In genomic region chr6:119198534-119199273, GRCm38 (mm10) we compare ENCODE assay signal across 9 mouse cellular contexts. TPM values are rescaled to one million over a fixed set of nuclear protein-coding genes. Genes with fewer than 3 reads are reported as not detected.
DNase-seq lines count a peak whose midpoint lies in the region; ATAC-seq and TF ChIP-seq lines count a peak whose summit lies in the region.
"Had no signal": no experiment of that assay in that cellular context is flagged by ENCODE, and none has a peak within 500 bp of the region (broad histone marks: within the 10 kb centered on the region; RNA-seq: fewer than 3 reads in every experiment).

No protein-coding gene starts in this region.

- 28% methylated on average over 15 of the region's 15 CpGs for WGBS in hindbrain, postnatal 0 days

- no peak for TF ChIP-seq CTCF in layer of hippocampus, adult 2 months (conservative IDR thresholded peaks at IDR 0.05)
- no peak for TF ChIP-seq CTCF in hindbrain, postnatal 0 days (IDR thresholded peaks at IDR 0.05; ENCODE audit: low read depth)

- no peaks in the 10 kb centered on the region for H3K4me1 ChIP-seq in hindbrain, postnatal 0 days (ENCODE audit: insufficient read depth, low read length)

- no peaks in the 10 kb centered on the region for H3K27me3 ChIP-seq in hindbrain, postnatal 0 days (ENCODE audit: insufficient read depth, low read length)
- H3K27me3 ChIP-seq: Patski had no signal

- ATAC-seq in CD4-positive, CD25-positive, alpha-beta regulatory T cell, adult 4 months: peak; percentile 66
- 0 out of 2 replicates have a peak, but pooled peaks have one; percentile 47 for ATAC-seq in hindbrain, postnatal 0 days
- no peak for ATAC-seq in monocyte, adult 5-6 weeks (replicated peaks; ENCODE audit: insufficient number of reproducible peaks, low FRiP score, low TSS enrichment, poor library complexity, severe bottlenecking)
- ATAC-seq in erythroblast, adult 5-6 weeks (replicated peaks; ENCODE audit: low FRiP score, poor library complexity, severe bottlenecking): no peak
- ATAC-seq: Patski had no signal

- H3K36me3 ChIP-seq in hindbrain, postnatal 0 days (ENCODE audit: insufficient read depth, low read length): peaks cover 18% of the 10 kb centered on the region

- DNase-seq in layer of hippocampus, adult 2 months (ENCODE audit: low spot score in 2 of 2): peak; percentile 38 to 46
- no peak for DNase-seq in layer of hippocampus, adult 11-12 months (ENCODE audit: low spot score)
- DNase-seq in NIH3T3 (ENCODE audit: low read depth): peak; percentile 8
- peak; percentile 56 for DNase-seq in hindbrain, postnatal 0 days (ENCODE audit: low spot score)
- DNase-seq: heart, postnatal 36 days had no signal

- H3K4me3 ChIP-seq in layer of hippocampus, adult 2 months: no peak overlapping the region
- H3K4me3 ChIP-seq in hindbrain, postnatal 0 days (ENCODE audit: low read length): no peak overlapping the region

- no peak overlapping the region for H3K4me2 ChIP-seq in hindbrain, postnatal 0 days (ENCODE audit: low read depth, low read length)

- H3K9ac ChIP-seq in hindbrain, postnatal 0 days (replicated peaks; ENCODE audit: low read length): no peak overlapping the region

- no peaks in the 10 kb centered on the region for H3K9me3 ChIP-seq in hindbrain, postnatal 0 days (ENCODE audit: low read length)

- H3K27ac ChIP-seq in layer of hippocampus, adult 2 months: peak overlapping the region; percentile 64
- no peak overlapping the region for H3K27ac ChIP-seq in hindbrain, postnatal 0 days

RNA-seq across cellular contexts. Expression of gene Cacna1c, which starts 2.5 kb away (rescaled TPM):
- 10 to 100 TPM; 86.4 to 90.0 TPM for total RNA-seq in layer of hippocampus, adult 2 months (2021)
- polyA plus RNA-seq in CD4-positive, CD25-positive, alpha-beta regulatory T cell, adult 4 months (2017; shearing (Covaris generic)): 1 to 10 TPM in 1 of 2 experiments, under 1 TPM in 1; 0.49 to 1.4 TPM
- total RNA-seq in hindbrain, postnatal 0 days (2014; rRNA removed): 33.0 and 39.4 TPM in 2 replicates
- polyA plus RNA-seq in hindbrain, postnatal 0 days (2015; fragmentation: Nextera tagmentation; extraction: Ambion mirVana): 3.7 and 5.1 TPM in 2 replicates
- not detected in 3 replicates for total RNA-seq in monocyte, adult 5-6 weeks (2017)
- 0.21 TPM in 1 of 2 replicates, not detected in the other for total RNA-seq in erythroblast, adult 5-6 weeks (2015; ENCODE audit: low replicate concordance)
- 0.09 TPM in 1 of 2 replicates, not detected in the other for total RNA-seq in erythroblast, adult 5-6 weeks (2017; ENCODE audit: low replicate concordance)

RNA-seq across cellular contexts. Expression of gene Dcp1b, which starts 23.7 kb away (rescaled TPM):
- total RNA-seq in layer of hippocampus, adult 2 months (2021): 10 to 100 TPM; 18.6 to 21.2 TPM
- 10 to 100 TPM; 15.1 to 19.9 TPM for polyA plus RNA-seq in CD4-positive, CD25-positive, alpha-beta regulatory T cell, adult 4 months (2017; shearing (Covaris generic))
- total RNA-seq in hindbrain, postnatal 0 days (2014; rRNA removed): 14.2 and 15.7 TPM in 2 replicates
- polyA plus RNA-seq in hindbrain, postnatal 0 days (2015; fragmentation: Nextera tagmentation; extraction: Ambion mirVana): 9.4 and 10.9 TPM in 2 replicates
- 15.3 to 24.8 TPM (median 15.7 TPM) in 3 replicates for total RNA-seq in monocyte, adult 5-6 weeks (2017)
- 1.2 and 2.1 TPM in 2 replicates for total RNA-seq in erythroblast, adult 5-6 weeks (2015; ENCODE audit: low replicate concordance)
- total RNA-seq in erythroblast, adult 5-6 weeks (2017; ENCODE audit: low replicate concordance): 1.4 and 3.3 TPM in 2 replicates

RNA-seq across cellular contexts. Expression of gene Cacna2d4, which starts 37.6 kb away (rescaled TPM):
- 1 to 10 TPM; 1.8 to 1.9 TPM for total RNA-seq in layer of hippocampus, adult 2 months (2021)
- 10 to 100 TPM; 13.5 to 16.6 TPM for polyA plus RNA-seq in CD4-positive, CD25-positive, alpha-beta regulatory T cell, adult 4 months (2017; shearing (Covaris generic))
- 0.29 and 2.6 TPM in 2 replicates for total RNA-seq in hindbrain, postnatal 0 days (2014; rRNA removed)
- polyA plus RNA-seq in hindbrain, postnatal 0 days (2015; fragmentation: Nextera tagmentation; extraction: Ambion mirVana): 1.0 and 1.2 TPM in 2 replicates
- 0.29 to 1.9 TPM (median 0.43 TPM) in 3 replicates for total RNA-seq in monocyte, adult 5-6 weeks (2017)
- total RNA-seq in erythroblast, adult 5-6 weeks (2015; ENCODE audit: low replicate concordance): not detected in 2 replicates
- total RNA-seq in erythroblast, adult 5-6 weeks (2017; ENCODE audit: low replicate concordance): 0.14 TPM in 1 of 2 replicates, not detected in the other
- total RNA-seq: heart, postnatal 36 days had no signal

Comparison
In these comparisons a context has a peak if more than half of its experiments do, and no peak if none do; other contexts are left out.
1. ATAC-seq: peak in CD4-positive, CD25-positive, alpha-beta regulatory T cell, adult 4 months (single experiment) and hindbrain, postnatal 0 days (single experiment); none in monocyte, adult 5-6 weeks (single experiment) and erythroblast, adult 5-6 weeks (single experiment).
2. RNA of gene Cacna1c, which starts 2.5 kb away (total RNA-seq): 86.4 to 90.0 TPM in layer of hippocampus, adult 2 months and 33.0 to 39.4 TPM in hindbrain, postnatal 0 days; 0.09 to 0.21 TPM in erythroblast, adult 5-6 weeks and not detected in monocyte, adult 5-6 weeks; every median in the first group is over 10 times any median in the second.